Mouse (Mus musculus): ENCODE measurements around the gene Tmem209. TPM values are rescaled to one million over a fixed set of nuclear protein-coding genes. Genes with fewer than 3 reads are reported as not detected.
A peak's percentile ranks its signal among the peaks of the same experiment; 100 is the strongest.

The Tmem209 gene
- polyA plus RNA-seq, 1 experiment = 40.3 TPM

- Histone ChIP-seq H3K4me3 (replicated peaks; ENCODE audit: extremely low read depth, low read depth, low read length) (no peak overlapping the region), H3K4me1 (ENCODE audit: control insufficient read depth, insufficient read depth, low read length) (peaks cover 2% of the 10 kb centered on the region; the same call in 1 of the 2 replicates)
- 33% methylated on average over 9 of the region's 9 CpGs for WGBS
- no peak for TF ChIP-seq POLR2A (IDR thresholded peaks at IDR 0.05; ENCODE audit: borderline replicate concordance, extremely low read depth, low read depth, low read length)
- TF ChIP-seq CTCF (IDR thresholded peaks at IDR 0.05; ENCODE audit: insufficient read depth, low read length) = no peak
- no peak for DNase-seq
Observed at GRCm38 (mm10) chr6:30514242-30514641, 4.7 kb upstream of the Tmem209 start.

GRCm38 (mm10) chr6:30510291-30510690 is 708 bp upstream of the Tmem209 start:
- TF ChIP-seq CTCF (IDR thresholded peaks at IDR 0.05; ENCODE audit: insufficient read depth, low read length) (no peak), POLR2A (IDR thresholded peaks at IDR 0.05; ENCODE audit: borderline replicate concordance, extremely low read depth, low read depth, low read length) (no peak)
- Histone ChIP-seq H3K4me3 (replicated peaks; ENCODE audit: extremely low read depth, low read depth, low read length) (no peak overlapping the region), H3K4me1 (ENCODE audit: control insufficient read depth, insufficient read depth, low read length) (peaks cover 2% of the 10 kb centered on the region; the same call in 1 of the 2 replicates)
- 64% methylated on average over 5 of the region's 5 CpGs for WGBS
- DNase-seq = no peak

GRCm38 (mm10) chr6:30508824-30509223 is 759 bp downstream of the Tmem209 start:
- no peak for TF ChIP-seq POLR2A (IDR thresholded peaks at IDR 0.05; ENCODE audit: borderline replicate concordance, extremely low read depth, low read depth, low read length)
- TF ChIP-seq CTCF (IDR thresholded peaks at IDR 0.05; ENCODE audit: insufficient read depth, low read length) = no peak
- Histone ChIP-seq H3K4me3 (replicated peaks; ENCODE audit: extremely low read depth, low read depth, low read length) (peak overlapping the region; percentile 90), H3K4me1 (ENCODE audit: control insufficient read depth, insufficient read depth, low read length) (peaks cover 2% of the 10 kb centered on the region; the same call in 1 of the 2 replicates)
- no peak for DNase-seq
- WGBS = 7% methylated on average over 2 of the region's 2 CpGs

- no peak overlapping the region for H3K4me3 ChIP-seq (replicated peaks; ENCODE audit: extremely low read depth, low read depth, low read length)
- no peaks in the 10 kb centered on the region for H3K4me1 ChIP-seq (ENCODE audit: control insufficient read depth, insufficient read depth, low read length)
- DNase-seq = no peak
- TF ChIP-seq CTCF (IDR thresholded peaks at IDR 0.05; ENCODE audit: insufficient read depth, low read length) = no peak
- no peak for TF ChIP-seq POLR2A (IDR thresholded peaks at IDR 0.05; ENCODE audit: borderline replicate concordance, extremely low read depth, low read depth, low read length)
- 54% methylated on average over 3 of the region's 3 CpGs for WGBS
Observed at GRCm38 (mm10) chr6:30499049-30499448, 10.5 kb downstream of the Tmem209 start.

- no peak for DNase-seq
- Histone ChIP-seq H3K4me1 (ENCODE audit: control insufficient read depth, insufficient read depth, low read length) (no peaks in the 10 kb centered on the region), H3K4me3 (replicated peaks; ENCODE audit: extremely low read depth, low read depth, low read length) (no peak overlapping the region)
- TF ChIP-seq CTCF (IDR thresholded peaks at IDR 0.05; ENCODE audit: insufficient read depth, low read length) (no peak), POLR2A (IDR thresholded peaks at IDR 0.05; ENCODE audit: borderline replicate concordance, extremely low read depth, low read depth, low read length) (no peak)
- 89% methylated on average over 6 of the region's 6 CpGs for WGBS
Observed at GRCm38 (mm10) chr6:30486504-30486903, 23.1 kb downstream of the Tmem209 start.

GRCm38 (mm10) chr6:30482908-30483307 is 26.7 kb downstream of the Tmem209 start:
- no peaks in the 10 kb centered on the region for H3K4me1 ChIP-seq (ENCODE audit: control insufficient read depth, insufficient read depth, low read length)
- H3K4me3 ChIP-seq (replicated peaks; ENCODE audit: extremely low read depth, low read depth, low read length) = no peak overlapping the region
- TF ChIP-seq POLR2A (IDR thresholded peaks at IDR 0.05; ENCODE audit: borderline replicate concordance, extremely low read depth, low read depth, low read length) = no peak
- no peak for TF ChIP-seq CTCF (IDR thresholded peaks at IDR 0.05; ENCODE audit: insufficient read depth, low read length)
- WGBS = 91% methylated on average over 2 of the region's 2 CpGs
- DNase-seq = no peak

GRCm38 (mm10) chr6:30479418-30479817 is 30.2 kb downstream of the Tmem209 start:
- H3K4me1 ChIP-seq (ENCODE audit: control insufficient read depth, insufficient read depth, low read length) = no peaks in the 10 kb centered on the region
- H3K4me3 ChIP-seq (replicated peaks; ENCODE audit: extremely low read depth, low read depth, low read length) = no peak overlapping the region
- WGBS = 91% methylated on average over 3 of the region's 3 CpGs
- TF ChIP-seq POLR2A (IDR thresholded peaks at IDR 0.05; ENCODE audit: borderline replicate concordance, extremely low read depth, low read depth, low read length) (no peak), CTCF (IDR thresholded peaks at IDR 0.05; ENCODE audit: insufficient read depth, low read length) (no peak)
- no peak for DNase-seq

- 69% methylated on average over 6 of the region's 6 CpGs for WGBS
- Histone ChIP-seq H3K4me1 (ENCODE audit: control insufficient read depth, insufficient read depth, low read length) (no peaks in the 10 kb centered on the region), H3K4me3 (replicated peaks; ENCODE audit: extremely low read depth, low read depth, low read length) (no peak overlapping the region)
- DNase-seq = no peak
- TF ChIP-seq CTCF (IDR thresholded peaks at IDR 0.05; ENCODE audit: insufficient read depth, low read length) (no peak), POLR2A (IDR thresholded peaks at IDR 0.05; ENCODE audit: borderline replicate concordance, extremely low read depth, low read depth, low read length) (no peak)
Observed at GRCm38 (mm10) chr6:30477784-30478183, 31.8 kb downstream of the Tmem209 start.

- no peak for TF ChIP-seq CTCF (IDR thresholded peaks at IDR 0.05; ENCODE audit: insufficient read depth, low read length)
- no peak for TF ChIP-seq POLR2A (IDR thresholded peaks at IDR 0.05; ENCODE audit: borderline replicate concordance, extremely low read depth, low read depth, low read length)
- Histone ChIP-seq H3K4me1 (ENCODE audit: control insufficient read depth, insufficient read depth, low read length) (no peaks in the 10 kb centered on the region), H3K4me3 (replicated peaks; ENCODE audit: extremely low read depth, low read depth, low read length) (no peak overlapping the region)
- 59% methylated on average over 8 of the region's 8 CpGs for WGBS
- DNase-seq = no peak
Observed at GRCm38 (mm10) chr6:30477210-30477714, 32.3 kb downstream of the Tmem209 start.

- Histone ChIP-seq H3K4me1 (ENCODE audit: control insufficient read depth, insufficient read depth, low read length) (no peaks in the 10 kb centered on the region), H3K4me3 (replicated peaks; ENCODE audit: extremely low read depth, low read depth, low read length) (no peak overlapping the region)
- WGBS = 61% methylated on average over 10 of the region's 10 CpGs
- no peak for DNase-seq
- TF ChIP-seq CTCF (IDR thresholded peaks at IDR 0.05; ENCODE audit: insufficient read depth, low read length) = no peak
- TF ChIP-seq POLR2A (IDR thresholded peaks at IDR 0.05; ENCODE audit: borderline replicate concordance, extremely low read depth, low read depth, low read length) = no peak
Observed at GRCm38 (mm10) chr6:30476025-30476765, 33.4 kb downstream of the Tmem209 start.
